Mouse (Mus musculus) ES-E14 (cell line): ENCODE data around the gene Ppp1r16b. TPM values are rescaled to one million over a fixed set of nuclear protein-coding genes. Genes with fewer than 3 reads are reported as not detected.

Experiments
- DNase-seq: peaks from one replicate; pipeline ENCODE4 v3.0.0-alpha.2; 2013; ENCODE audit warnings: low read depth, low spot score
- H3K27ac ChIP-seq: 2 replicates; pipeline ENCODE4 v1.5.1; 2012; ENCODE audit warnings: low read depth, mild to moderate bottlenecking, low read length, moderate library complexity, mixed read lengths; ENCODE audit not compliant: poor library complexity, insufficient read depth, severe bottlenecking
- H3K36me3 ChIP-seq: 2 replicates; pipeline ENCODE4 v1.6.1; 2012; ENCODE audit warnings: mild to moderate bottlenecking, low read length, moderate library complexity, mixed read lengths; ENCODE audit not compliant: control insufficient read depth, poor library complexity, insufficient read depth, severe bottlenecking
- H3K4me1 ChIP-seq, 2 experiments: fragments of 150-350 bp in 1 of 2; sonication (generic) in 1 of 2; 2 replicates each; pipeline ENCODE4 v1.6.1; 2012; ENCODE audit warnings: low read length in 2 of 2, mild to moderate bottlenecking in 1 of 2, mixed read lengths in 1 of 2; ENCODE audit not compliant: control insufficient read depth in 2 of 2, insufficient read depth in 2 of 2, poor library complexity in 1 of 2
- H3K4me3 ChIP-seq, 2 experiments: fragments of 150-350 bp in 1 of 2; sonication (generic) in 1 of 2; 2 replicates each; pipeline ENCODE4 v1.5.1; 2012; ENCODE audit warnings: low read length in 2 of 2, low read depth in 1 of 2, mild to moderate bottlenecking in 1 of 2, mixed read lengths in 1 of 2; ENCODE audit not compliant: insufficient read depth in 1 of 2, poor library complexity in 1 of 2, severe bottlenecking in 1 of 2
- H3K9ac ChIP-seq: 2 replicates; pipeline ENCODE4 v1.6.1; 2012; ENCODE audit warnings: low read depth, mild to moderate bottlenecking, low read length, mixed read lengths; ENCODE audit not compliant: poor library complexity, insufficient read depth, severe bottlenecking
- H3K9me3 ChIP-seq: fragments of 150-350 bp; sonication (generic); 2 replicates; pipeline ENCODE4 v1.6.1; 2012; ENCODE audit warnings: low read depth, mild to moderate bottlenecking, low read length; ENCODE audit not compliant: control insufficient read depth, insufficient read depth
- CHD2 ChIP-seq: IDR thresholded peaks from 2 replicates; pipeline ENCODE4 v1.6.1; 2014; ENCODE audit warnings: mild to moderate bottlenecking, low read depth, low read length, inconsistent platforms
- HCFC1 ChIP-seq: IDR thresholded peaks from 2 replicates; pipeline ENCODE4 v1.6.1; 2012; ENCODE audit warnings: low read length, inconsistent platforms, borderline replicate concordance; ENCODE audit not compliant: insufficient read depth
- MAFK ChIP-seq: IDR thresholded peaks from 2 replicates; pipeline ENCODE4 v1.6.1; 2014; ENCODE audit warnings: mild to moderate bottlenecking, low read depth, low read length, inconsistent platforms; ENCODE audit not compliant: insufficient read depth
- ZC3H11A ChIP-seq: IDR thresholded peaks from 2 replicates; pipeline ENCODE4 v1.6.1; 2012; ENCODE audit warnings: low read depth, mild to moderate bottlenecking, inconsistent platforms, low read length, borderline replicate concordance
- ZNF384 ChIP-seq: IDR thresholded peaks from 2 replicates; pipeline ENCODE4 v1.6.1; 2012; ENCODE audit warnings: low read depth, low read length, inconsistent platforms
- in situ Hi-C, 2 experiments: fragments of 600-800 bp; cut with MboI; formaldehyde crosslinking; loops; one replicate each; pipeline ENCODE4 v1.15.1; 2025; ENCODE audit warnings: low sequenced_read_pairs in 2 of 2, inconsistent platforms in 1 of 2; ENCODE audit not compliant: unreplicated experiment in 2 of 2
- total RNA-seq: library from RNA; depleted of rRNA; stranded (reverse); fragments of 300-350 nt; gene quantifications from 2 replicates; pipeline ENCODE4 v1.2.3, GENCODE M21; 2012

The Ppp1r16b gene
- total RNA-seq, 1 experiment: 1.2 TPM

DNA sequence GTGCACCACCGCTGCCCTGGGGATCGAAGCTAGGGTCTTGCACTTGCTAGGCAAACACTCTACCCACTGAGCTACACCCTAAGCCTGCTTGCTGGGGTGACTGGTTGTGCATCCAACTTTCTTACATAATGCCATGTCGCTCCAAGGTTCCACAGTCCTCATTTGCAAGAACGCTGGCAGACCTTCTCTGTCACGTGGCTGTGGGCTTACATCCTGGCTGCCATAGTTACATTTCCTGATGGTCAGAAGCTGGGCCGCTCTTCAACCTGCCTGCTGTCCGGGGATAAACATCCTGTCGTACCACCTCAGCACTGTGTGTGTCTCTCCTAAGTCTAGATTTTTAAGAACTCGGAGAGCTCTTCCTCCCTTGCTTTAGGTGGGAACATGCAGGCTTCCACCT, 10.5 kb upstream of the Ppp1r16b start:
- Histone ChIP-seq H3K9me3 (no peaks in the 10 kb centered on the region), H3K27ac (no peak overlapping the region), H3K4me1 (no peaks in the 10 kb centered on the region; a peak in 1 of 4 replicates), H3K4me3 (no peak overlapping the region), H3K36me3 (no peaks in the 10 kb centered on the region), H3K9ac (no peak overlapping the region)
- TF ChIP-seq ZC3H11A: no peak
- TF ChIP-seq HCFC1: no peak
- TF ChIP-seq ZNF384: no peak
- in situ Hi-C loops: no loop called here
- no peak for DNase-seq

GRCm38 (mm10) chr2:158655806-158656205, 9.4 kb upstream of the Ppp1r16b start:
- Histone ChIP-seq H3K9me3 (no peaks in the 10 kb centered on the region), H3K4me1 (no peaks in the 10 kb centered on the region; a peak in 1 of 4 replicates), H3K36me3 (no peaks in the 10 kb centered on the region), H3K4me3 (no peak overlapping the region), H3K9ac (no peak overlapping the region), H3K27ac (no peak overlapping the region)
- no peak for TF ChIP-seq HCFC1
- TF ChIP-seq MAFK: no peak
- TF ChIP-seq CHD2: no peak
- no peak for TF ChIP-seq ZNF384
- no peak for TF ChIP-seq ZC3H11A
- no peak for DNase-seq
- in situ Hi-C loops: no loop called here

DNA sequence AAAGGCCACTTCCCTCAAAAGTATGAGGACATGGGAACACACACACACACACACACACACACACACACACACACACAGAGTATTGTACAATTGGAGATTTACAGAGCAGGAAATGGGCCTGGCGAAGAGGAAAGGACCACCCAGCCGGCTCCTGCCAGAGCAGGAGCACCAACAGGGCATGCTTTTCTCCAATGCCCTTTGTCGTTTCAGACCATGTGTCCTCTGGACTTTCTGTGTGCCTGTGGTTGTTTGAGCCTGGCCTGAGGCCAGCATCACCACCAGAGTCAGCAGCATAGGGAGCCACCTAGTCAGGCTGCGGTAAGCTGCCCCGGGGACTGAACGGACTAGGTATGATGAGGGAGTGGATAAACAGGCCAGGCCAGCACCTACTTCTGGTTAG, 6.4 kb upstream of the Ppp1r16b start:
- Histone ChIP-seq H3K9me3 (no peaks in the 10 kb centered on the region), H3K36me3 (no peaks in the 10 kb centered on the region), H3K9ac (no peak overlapping the region), H3K27ac (no peak overlapping the region), H3K4me3 (no peak overlapping the region), H3K4me1 (no peaks in the 10 kb centered on the region; a peak in 1 of 4 replicates)
- DNase-seq: no peak
- TF ChIP-seq CHD2 (no peak), HCFC1 (no peak)
- in situ Hi-C loops: no loop called here

- no peak for TF ChIP-seq CHD2
- TF ChIP-seq MAFK: no peak
- TF ChIP-seq ZC3H11A: no peak
- no peak for TF ChIP-seq ZNF384
- no peak for TF ChIP-seq HCFC1
- H3K27ac ChIP-seq: no peak overlapping the region
Observed at GRCm38 (mm10) chr2:158659346-158659745, 5.9 kb upstream of the Ppp1r16b start.

GRCm38 (mm10) chr2:158666071-158666800, 1.0 kb downstream of the Ppp1r16b start:
- no peak overlapping the region for H3K27ac ChIP-seq
- no peak for DNase-seq
- H3K4me3 ChIP-seq: no peak overlapping the region
- H3K9ac ChIP-seq: no peak overlapping the region
- no peaks in the 10 kb centered on the region for H3K36me3 ChIP-seq
- in situ Hi-C loops: no loop called here
- H3K9me3 ChIP-seq: no peaks in the 10 kb centered on the region
- no peak for TF ChIP-seq HCFC1
- no peak for TF ChIP-seq MAFK
- no peak for TF ChIP-seq ZC3H11A
- no peak for TF ChIP-seq CHD2
- TF ChIP-seq ZNF384: no peak
- H3K4me1 ChIP-seq: peaks cover 4% of the 10 kb centered on the region in 2 experiments; a peak in 2 of 4 replicates

More at GRCm38 (mm10) chr2:158659346-158659745, 5.9 kb upstream of the Ppp1r16b start:
- Histone ChIP-seq H3K4me3 (no peak overlapping the region), H3K36me3 (no peaks in the 10 kb centered on the region), H3K9me3 (no peaks in the 10 kb centered on the region), H3K4me1 (no peaks in the 10 kb centered on the region; a peak in 1 of 4 replicates), H3K9ac (no peak overlapping the region)
- DNase-seq: no peak
- in situ Hi-C loops: no loop called here
